Mouse (Mus musculus) bone marrow, adult 2 months (tissue): ENCODE measurements around the gene Zfp605. TPM values are rescaled to one million over a fixed set of nuclear protein-coding genes. Genes with fewer than 3 reads are reported as not detected.

Source experiments
- H3K27ac ChIP-seq: fragments of 200-500 bp; 2 replicates; pipeline ENCODE4 v1.5.1; 2012; ENCODE audit warnings: low read depth, mild to moderate bottlenecking, control low read depth, inconsistent platforms, low read length; ENCODE audit not compliant: control insufficient read depth, poor library complexity, insufficient read depth
- H3K4me1 ChIP-seq: fragments of 200-500 bp; 2 replicates; pipeline ENCODE4 v1.6.1; 2011; ENCODE audit warnings: low read length; ENCODE audit not compliant: control insufficient read depth, insufficient read depth
- H3K4me3 ChIP-seq: fragments of 200-500 bp; replicated peaks from 2 replicates; pipeline ENCODE3; 2011; ENCODE audit warnings: mild to moderate bottlenecking, low read depth, low read length, control low read depth; ENCODE audit not compliant: control insufficient read depth
- CTCF ChIP-seq: fragments of 200-500 bp; IDR thresholded peaks from 2 replicates; pipeline ENCODE4 v1.5.1; 2011; ENCODE audit warnings: low read length, control low read depth; ENCODE audit not compliant: control insufficient read depth, insufficient read depth
- POLR2A ChIP-seq: fragments of 200-500 bp; IDR thresholded peaks from 2 replicates; pipeline ENCODE4 v1.6.1; 2011; ENCODE audit warnings: low read depth, mild to moderate bottlenecking, control low read depth, low read length, borderline replicate concordance; ENCODE audit not compliant: control insufficient read depth
- WGBS: fragments of 180-500 bp; shearing (Covaris S2); methylation state at CpG from one replicate; pipeline ENCODE4 v1.1.7; 2018; 5-methylcytosine and 5-hydroxymethylcytosine counted together
- polyA plus RNA-seq: library from polyadenylated mRNA; stranded (reverse); fragments of >200 nt; gene quantifications from 2 replicates; pipeline ENCODE4 v1.2.4, GENCODE M21; 2011; ENCODE audit warnings: low replicate concordance; ENCODE audit not compliant: missing spikeins, insufficient read depth, insufficient read length

Gene Zfp605
- polyA plus RNA-seq, 1 experiment = 3.3 TPM

DNA sequence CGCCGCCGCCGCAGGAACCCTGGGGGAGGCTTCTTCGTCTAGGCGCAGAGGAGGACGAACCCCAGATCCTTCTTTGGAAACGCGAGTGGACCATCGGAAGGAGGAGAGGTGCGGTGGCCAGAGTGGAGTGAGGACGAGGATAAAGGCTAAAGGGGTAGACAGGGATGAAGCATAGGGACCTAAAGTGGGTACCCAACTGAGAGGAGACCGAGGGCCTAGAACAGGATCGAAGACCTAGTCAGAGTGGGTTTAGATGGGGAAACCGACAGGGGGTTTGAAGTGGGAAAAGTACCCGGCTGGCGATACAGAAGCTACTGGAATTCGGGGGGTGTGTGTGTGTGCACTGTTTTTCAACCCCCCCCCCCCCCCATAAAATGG is 26.2 kb downstream of the Zfp605 start:
- no peaks in the 10 kb centered on the region; the same call in 1 of the 2 replicates for H3K4me1 ChIP-seq
- peak overlapping the region; percentile 71 for H3K27ac ChIP-seq
- peak overlapping the region; percentile 88 for H3K4me3 ChIP-seq
- TF ChIP-seq CTCF (no peak), POLR2A (no peak)
- WGBS = 4% methylated on average over 18 of the region's 18 CpGs

DNA sequence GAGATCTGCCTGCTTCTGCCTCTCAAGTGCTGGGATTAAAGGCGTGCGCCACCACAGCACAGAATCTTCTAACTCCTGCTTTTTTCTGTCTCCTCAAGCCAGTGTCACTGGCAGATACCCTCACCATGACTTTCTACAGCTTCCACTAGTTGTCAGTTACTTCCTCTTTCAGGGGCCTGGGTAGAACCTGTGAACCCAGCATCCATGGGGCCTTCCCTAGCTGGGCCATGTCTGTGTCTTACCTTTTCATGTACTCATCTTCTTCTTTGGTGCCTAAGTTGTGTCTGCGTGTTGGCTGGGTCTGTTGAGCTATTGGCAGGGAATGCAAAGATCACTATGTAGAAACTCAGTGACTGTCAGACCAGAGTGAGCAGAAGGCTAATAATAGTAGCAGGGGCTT is 27.9 kb downstream of the Zfp605 start:
- no peak overlapping the region for H3K4me3 ChIP-seq
- H3K4me1 ChIP-seq = no peaks in the 10 kb centered on the region; the same call in 1 of the 2 replicates
- no peak overlapping the region for H3K27ac ChIP-seq
- TF ChIP-seq POLR2A (no peak), CTCF (no peak)
- 89% methylated on average over 3 of the region's 3 CpGs for WGBS

DNA sequence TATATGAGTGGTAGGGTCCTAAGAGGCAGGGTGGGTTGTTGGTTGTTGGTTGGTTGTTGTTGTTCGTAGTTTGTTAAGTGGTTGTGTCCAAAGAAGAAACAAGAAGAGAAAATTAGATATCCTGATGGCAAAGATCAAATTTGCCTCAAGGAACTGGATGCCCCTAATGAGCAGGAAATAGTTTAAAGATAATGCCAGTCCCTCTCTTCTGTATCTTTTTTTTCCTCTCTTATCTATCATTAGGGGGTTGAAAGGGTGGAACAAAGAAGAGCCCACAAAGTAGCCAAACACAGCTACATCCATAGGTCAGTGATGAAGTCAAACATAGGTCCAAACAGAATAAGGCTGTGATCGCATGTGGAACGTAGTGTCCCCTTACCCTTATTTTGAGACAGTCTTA is 29.4 kb downstream of the Zfp605 start:
- no peak overlapping the region for H3K4me3 ChIP-seq
- H3K4me1 ChIP-seq = no peaks in the 10 kb centered on the region; the same call in 1 of the 2 replicates
- 85% methylated on average over 3 of the region's 3 CpGs for WGBS
- TF ChIP-seq CTCF (no peak), POLR2A (no peak)
- no peak overlapping the region for H3K27ac ChIP-seq

DNA sequence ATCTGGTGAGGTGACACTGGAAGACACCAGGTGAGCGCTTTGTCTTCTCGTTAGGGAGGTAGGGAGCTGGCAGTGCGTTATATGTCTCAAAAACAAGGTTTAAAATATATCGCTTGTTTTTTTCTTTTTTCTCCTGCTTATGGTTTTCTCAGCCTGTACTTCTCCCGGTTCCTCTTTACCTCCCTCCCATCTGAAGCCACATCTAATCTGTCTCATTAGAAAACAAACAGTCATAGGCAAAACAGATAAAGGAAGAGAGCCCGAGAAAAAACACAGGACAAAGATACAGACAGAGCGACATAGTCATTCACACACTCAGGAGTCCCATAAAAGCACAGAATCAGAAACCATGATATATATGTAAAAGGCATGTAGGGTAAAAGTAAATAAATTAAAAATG is 30.5 kb downstream of the Zfp605 start:
- no peaks in the 10 kb centered on the region; the same call in 1 of the 2 replicates for H3K4me1 ChIP-seq
- no peak overlapping the region for H3K27ac ChIP-seq
- WGBS = 82% methylated on average over 7 of the region's 7 CpGs
- TF ChIP-seq POLR2A (no peak), CTCF (no peak)
- no peak overlapping the region for H3K4me3 ChIP-seq

DNA sequence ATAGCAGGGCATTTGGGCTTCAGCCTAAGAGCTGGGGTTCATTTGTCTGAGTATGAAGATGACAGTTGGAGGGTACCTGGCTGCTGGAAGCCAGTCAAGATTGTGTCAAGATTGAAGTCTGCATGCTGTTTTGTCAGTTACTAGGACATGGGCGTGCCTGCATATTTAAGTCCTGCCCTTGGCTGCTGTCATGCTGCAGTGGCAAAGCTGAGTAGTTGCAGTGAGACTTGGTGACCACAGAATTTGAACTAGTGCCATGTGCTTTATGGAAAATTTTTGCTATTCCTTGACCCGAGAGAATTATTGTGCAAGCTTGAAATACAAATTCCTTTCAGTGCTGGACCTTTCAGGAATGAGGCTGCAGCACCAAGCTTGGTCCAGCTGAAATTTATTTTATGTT is 32.4 kb downstream of the Zfp605 start:
- TF ChIP-seq POLR2A (no peak), CTCF (no peak)
- Histone ChIP-seq H3K4me3 (no peak overlapping the region), H3K4me1 (no peaks in the 10 kb centered on the region), H3K27ac (no peak overlapping the region)
- WGBS = 69% methylated on average over 2 of the region's 2 CpGs

DNA sequence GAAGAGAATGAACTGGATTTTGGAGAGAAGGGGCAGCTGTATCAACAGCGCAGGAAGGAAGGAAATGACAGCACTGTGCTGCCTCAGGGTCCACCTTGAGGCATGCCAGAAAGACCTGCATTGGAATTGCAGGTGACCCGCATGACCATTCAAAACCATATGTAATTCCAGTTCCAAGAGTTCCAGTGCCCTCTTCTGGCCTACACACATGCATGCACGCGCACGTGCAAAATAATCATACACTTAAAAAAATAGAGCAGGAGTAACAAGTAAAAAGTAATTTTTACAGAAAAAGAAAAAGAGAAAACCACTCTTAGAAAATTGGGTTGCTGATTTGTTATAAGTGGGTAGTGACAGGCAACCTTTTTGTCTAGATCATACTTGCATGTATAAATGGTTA is 33.1 kb downstream of the Zfp605 start:
- TF ChIP-seq CTCF (peak; percentile 38; the same call in 1 of the 2 replicates), POLR2A (no peak)
- Histone ChIP-seq H3K27ac (no peak overlapping the region), H3K4me1 (no peaks in the 10 kb centered on the region), H3K4me3 (no peak overlapping the region)
- 87% methylated on average over 5 of the region's 5 CpGs for whole genome bisulfite sequencing

GRCm38 (mm10) chr5:110169374-110169773 is 59.5 kb downstream of the Zfp605 start:
- Histone ChIP-seq H3K4me3 (no peak overlapping the region), H3K4me1 (no peaks in the 10 kb centered on the region), H3K27ac (no peak overlapping the region)
- TF ChIP-seq POLR2A (no peak), CTCF (no peak)
- 89% methylated on average over 4 of the region's 4 CpGs for WGBS

- Histone ChIP-seq H3K4me1 (no peaks in the 10 kb centered on the region; the same call in 1 of the 2 replicates), H3K4me3 (peak within 1 kb of the TSS; percentile 98), H3K27ac (peak within 1 kb of the TSS; percentile 68)
- WGBS = under 1% methylated on average over 41 of the region's 41 CpGs
- TF ChIP-seq POLR2A (peak; percentile 47), CTCF (no peak)
Observed at GRCm38 (mm10) chr5:110176362-110177020, 66.6 kb downstream of the Zfp605 start, which contains the start of gene Golga3. Golga3 (plus strand) TSS chr5:110176701.
